Mouse (Mus musculus) left cerebral cortex, postnatal 14 days (tissue): ENCODE results near the gene Galnt6. TPM values are rescaled to one million over a fixed set of nuclear protein-coding genes. Genes with fewer than 3 reads are reported as not detected.

Source experiments
- DNase-seq, 2 experiments: peaks; one replicate each; pipeline ENCODE4 v3.0.0; 2021 to 2022; ENCODE audit warnings: low spot score in 2 of 2, mixed read lengths in 1 of 2
- intact Hi-C: fragments of 180-260 bp; cut with DNase I; formaldehyde crosslinking; loops from one replicate; pipeline ENCODE4 v1.15.1; 2025
- total RNA-seq, 2 experiments: library from RNA; stranded (reverse); gene quantifications; 2 replicates each; pipeline ENCODE4 v1.2.3; 2021

The Galnt6 gene
- total RNA-seq, 2 experiments from 2014 or later = 0.97 to 2.0 TPM

- no peak for DNase-seq
- intact Hi-C loops = no loop called here
These were observed 29.8 kb downstream of the Galnt6 start for GRCm38 (mm10) chr15:100699386-100699785.

DNA sequence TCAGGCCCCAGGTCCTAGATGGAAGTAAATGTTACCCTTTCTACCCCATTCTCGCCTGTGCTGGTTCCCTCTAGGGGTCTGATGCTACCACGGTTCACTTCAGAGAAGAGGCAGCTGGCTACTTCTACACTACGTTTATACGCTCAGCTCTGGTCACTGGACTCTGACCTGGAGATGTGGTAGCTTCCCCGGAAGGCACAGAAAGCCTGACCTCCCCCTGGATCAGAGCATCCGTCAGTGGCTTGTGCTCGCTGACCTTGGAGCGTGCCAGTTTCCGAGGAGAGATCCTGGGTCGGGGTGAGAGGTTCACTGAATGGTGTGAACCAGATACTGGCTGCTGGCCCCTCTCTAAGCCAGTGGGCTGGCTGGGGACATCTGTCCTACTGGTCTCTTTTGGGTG, 31.1 kb downstream of the Galnt6 start:
- intact Hi-C loops = no loop called here
- no peak for DNase-seq

GRCm38 (mm10) chr15:100694406-100694805, 34.8 kb downstream of the Galnt6 start:
- no peak for DNase-seq
- intact Hi-C loops = no loop called here

DNA sequence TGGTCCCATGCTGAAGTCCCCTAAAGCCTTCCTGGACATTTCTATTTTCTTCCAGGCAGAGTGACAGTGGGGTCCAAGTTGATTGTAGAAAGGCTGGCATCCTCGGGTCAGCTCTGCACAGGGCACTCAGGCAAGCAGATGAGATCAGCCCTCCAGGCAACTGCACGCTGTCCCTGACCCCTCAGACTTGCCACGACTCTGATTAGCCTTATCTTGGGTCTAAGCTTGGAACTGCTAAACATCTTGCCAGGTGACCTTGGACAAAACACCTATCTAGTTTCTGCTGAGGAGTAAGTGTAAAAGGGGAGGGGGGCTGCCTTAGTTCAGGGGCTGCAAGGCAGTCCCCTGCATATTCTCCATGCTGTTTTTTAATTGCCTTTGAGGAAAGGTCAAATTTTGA, 37.2 kb downstream of the Galnt6 start:
- intact Hi-C loops = no loop called here
- DNase-seq = no peak

- intact Hi-C loops = loop anchor here (10.0 kb wide), 2 partner anchors 133 to 213 kb away; partner anchors contain the start of gene Tfcp2
These were observed 41.7 kb downstream of the Galnt6 start, which contains the start of gene Cela1 for GRCm38 (mm10) chr15:100687430-100687971. TSS of gene Cela1 (minus strand) at chr15:100687921.

GRCm38 (mm10) chr15:100686989-100687388, 42.2 kb downstream of the Galnt6 start:
- DNase-seq = peak in 1 of 2 experiments; percentile 34
- intact Hi-C loops = loop anchor here (10.0 kb wide), 2 partner anchors 132 to 212 kb away; partner anchors contain the start of gene Tfcp2

More at GRCm38 (mm10) chr15:100687430-100687971, 41.7 kb downstream of the Galnt6 start, which contains the start of gene Cela1:
- DNase-seq = no peak

- no peak for DNase-seq
- intact Hi-C loops = loop anchor here (10.0 kb wide), 2 partner anchors 132 to 212 kb away; partner anchors contain the start of gene Tfcp2
These were observed 42.7 kb downstream of the Galnt6 start for GRCm38 (mm10) chr15:100686434-100686833.

DNA sequence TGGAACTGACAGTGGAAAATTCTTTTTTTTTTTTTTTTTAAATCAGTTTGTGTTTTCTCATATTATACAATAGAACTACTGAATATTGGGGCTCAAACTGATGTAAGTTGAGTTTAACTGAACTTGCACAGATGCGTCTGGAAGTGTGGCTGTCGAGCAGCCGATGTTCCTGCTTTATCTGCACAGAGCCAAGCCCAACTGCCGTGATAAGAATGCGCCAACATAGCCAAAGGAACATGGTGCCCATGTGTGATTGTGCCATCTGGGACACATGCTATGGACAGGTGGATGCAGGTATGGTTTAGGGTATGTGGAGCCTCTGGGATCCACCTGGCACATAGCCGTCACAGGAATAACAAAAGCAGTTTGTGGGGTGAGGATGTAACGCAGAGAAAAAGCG, 43.3 kb downstream of the Galnt6 start:
- intact Hi-C loops = loop anchor here (10.0 kb wide), 2 partner anchors 131 to 211 kb away; partner anchors contain the start of gene Tfcp2
- no peak for DNase-seq

DNA sequence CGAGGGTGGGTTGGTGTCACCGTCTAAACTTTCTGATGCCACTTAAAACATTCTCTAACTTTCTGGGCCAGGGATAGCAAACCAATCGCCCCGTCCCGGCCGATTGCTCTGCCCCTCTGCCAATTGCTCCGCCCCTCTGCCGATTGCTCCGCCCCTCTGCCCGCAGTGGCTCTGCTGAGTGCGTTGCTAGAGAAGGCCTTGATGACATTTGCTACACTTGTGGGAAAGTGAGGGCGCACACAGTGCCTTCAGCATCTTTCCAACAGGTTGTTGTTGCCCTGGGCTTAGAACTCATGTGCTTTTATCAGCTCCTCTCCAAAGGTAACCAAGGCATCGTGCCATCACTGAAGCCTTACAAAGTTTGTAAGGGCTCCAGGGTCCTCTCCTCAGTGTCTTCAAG, 43.9 kb downstream of the Galnt6 start:
- intact Hi-C loops = loop anchor here (10.0 kb wide), 2 partner anchors 130 to 210 kb away; partner anchors contain the start of gene Tfcp2
- DNase-seq = no peak

DNA sequence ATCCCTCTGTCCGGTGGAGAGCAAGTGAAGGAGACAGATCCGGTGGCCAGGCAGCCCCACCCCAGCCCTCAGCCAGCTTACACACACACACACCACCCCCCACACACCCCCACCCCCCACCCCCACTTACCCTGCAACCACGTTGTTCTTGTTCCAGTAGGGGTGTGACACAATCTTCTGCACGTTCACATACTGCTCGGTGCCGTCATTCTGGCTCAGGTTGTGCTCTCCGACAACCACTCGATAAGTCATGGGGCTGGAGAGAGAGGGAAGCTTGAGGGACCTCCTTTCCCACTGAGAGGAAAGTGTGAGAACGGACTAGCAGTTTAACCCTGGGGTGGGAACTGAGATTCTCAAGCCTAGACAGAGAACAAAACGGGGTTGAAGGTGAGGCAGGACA, 44.7 kb downstream of the Galnt6 start:
- no peak for DNase-seq
- intact Hi-C loops = loop anchor here (5.0 to 10.0 kb wide), 3 partner anchors 62 to 210 kb away; partner anchors contain the start of gene Tfcp2

DNA sequence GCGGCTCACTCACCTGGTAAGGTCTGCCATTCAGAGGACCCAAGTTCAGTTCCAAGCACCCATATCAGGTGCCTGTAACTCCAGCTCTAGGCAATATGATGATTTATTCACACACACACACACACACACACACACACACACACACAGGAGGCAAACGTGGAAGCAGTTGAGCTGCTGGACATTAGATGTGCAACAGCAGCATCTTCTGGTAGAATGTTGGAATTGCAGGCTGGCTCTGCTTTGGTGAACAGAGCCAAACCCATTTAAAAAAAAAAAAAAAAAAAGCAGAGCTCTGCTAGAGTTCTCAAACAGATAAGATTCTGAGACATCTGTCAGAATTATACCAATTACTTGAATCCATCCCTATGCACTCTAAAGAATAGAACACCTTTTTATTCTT, 46.1 kb downstream of the Galnt6 start:
- intact Hi-C loops = loop anchor here (5.0 to 10.0 kb wide), 3 partner anchors 61 to 208 kb away; partner anchors contain the start of gene Tfcp2

GRCm38 (mm10) chr15:100681770-100682169, 47.4 kb downstream of the Galnt6 start:
- intact Hi-C loops = loop anchor here (5.0 to 10.0 kb wide), 3 partner anchors 59 to 207 kb away; partner anchors contain the start of gene Tfcp2
- DNase-seq = no peak

More for the DNA sequence above, 46.1 kb downstream of the Galnt6 start:
- peak; percentile 90 to 95 for DNase-seq

GRCm38 (mm10) chr15:100680381-100680780, 48.8 kb downstream of the Galnt6 start:
- intact Hi-C loops = loop anchor here (5.0 to 10.0 kb wide), 3 partner anchors 58 to 206 kb away; partner anchors contain the start of gene Tfcp2
- DNase-seq = no peak

GRCm38 (mm10) chr15:100679005-100679404, 50.2 kb downstream of the Galnt6 start:
- DNase-seq = no peak
- intact Hi-C loops = no loop called here

DNA sequence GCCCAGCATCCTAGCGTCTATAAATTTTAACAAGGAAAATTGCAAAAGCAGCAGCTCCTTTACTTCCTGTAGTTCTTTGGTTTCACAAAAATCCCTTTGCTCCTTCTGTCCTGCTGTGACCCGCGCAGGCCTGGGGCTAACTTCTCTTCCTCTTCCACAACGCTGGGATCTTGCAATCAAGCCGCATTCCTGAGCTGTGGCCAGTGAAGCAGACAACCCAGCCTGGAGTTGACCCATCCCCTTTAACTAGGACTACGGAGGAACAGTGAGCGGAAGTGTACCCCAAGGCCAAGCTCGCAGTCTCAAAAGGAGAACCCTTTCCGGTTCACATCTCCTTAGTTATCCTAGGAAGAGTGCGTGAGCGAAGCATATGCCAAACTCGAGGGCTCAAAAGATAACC, 50.6 kb downstream of the Galnt6 start:
- intact Hi-C loops = no loop called here
- no peak for DNase-seq

- DNase-seq = no peak
- intact Hi-C loops = no loop called here
These were observed 51.5 kb downstream of the Galnt6 start for GRCm38 (mm10) chr15:100677675-100678074.

DNA sequence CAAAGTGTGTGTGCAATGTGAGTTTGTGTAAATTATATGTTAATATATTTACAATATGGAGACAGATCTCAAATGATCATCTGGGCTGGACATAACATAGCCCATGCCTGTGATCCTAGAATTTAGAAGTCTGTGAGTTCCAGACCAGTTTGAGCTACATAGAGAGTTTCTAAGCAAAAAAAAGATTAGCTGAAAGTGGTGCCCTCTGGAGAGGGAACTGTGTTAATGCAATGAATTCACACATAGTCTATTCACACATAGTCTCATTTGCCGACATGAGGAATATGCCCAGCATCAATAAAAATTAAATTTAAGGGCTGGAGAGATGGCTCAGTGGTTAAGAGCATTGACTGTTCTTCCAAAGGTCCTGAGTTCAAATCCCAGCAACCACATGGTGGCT, 52.7 kb downstream of the Galnt6 start:
- no peak for DNase-seq
- intact Hi-C loops = no loop called here

DNA sequence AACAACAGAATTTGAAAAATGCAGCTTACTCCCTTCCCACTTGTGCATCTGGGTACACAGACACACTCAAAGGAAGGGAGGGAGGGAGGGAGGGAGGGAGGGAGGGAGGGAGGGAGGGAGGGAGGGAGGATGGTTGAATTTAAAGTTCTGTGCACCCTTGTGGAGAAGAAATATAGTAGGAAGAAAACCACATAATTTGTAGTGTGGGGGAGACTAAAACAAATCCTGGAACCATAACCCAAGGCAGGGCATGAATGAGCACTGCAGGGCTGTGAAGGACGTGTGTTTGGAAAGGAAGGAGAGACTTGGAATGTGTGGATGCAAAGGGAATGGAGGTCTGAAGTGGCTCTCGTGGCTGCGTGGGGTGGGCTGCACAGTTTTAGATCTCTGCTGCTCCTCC, 53.7 kb downstream of the Galnt6 start:
- DNase-seq = no peak
- intact Hi-C loops = no loop called here

DNA sequence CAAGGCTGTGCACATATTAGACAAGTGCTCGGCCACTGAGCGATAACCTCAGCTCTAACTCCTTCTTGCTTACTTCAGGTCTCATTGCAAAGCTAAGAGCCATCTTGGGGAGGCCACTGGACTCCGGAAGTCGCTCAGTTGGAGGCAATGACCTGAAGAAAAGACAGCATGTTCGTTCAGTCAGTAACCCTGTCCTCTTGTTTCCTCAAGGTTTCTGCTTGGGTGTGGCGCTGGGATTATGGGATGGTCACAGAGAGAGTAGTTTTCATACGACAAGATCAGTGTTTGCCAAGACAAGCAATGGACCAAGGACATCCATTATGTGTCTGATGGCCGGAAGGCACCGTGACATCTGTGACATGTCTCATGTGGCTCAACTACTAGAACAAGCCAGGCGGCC, 54.6 kb downstream of the Galnt6 start:
- DNase-seq = no peak
- intact Hi-C loops = no loop called here

GRCm38 (mm10) chr15:100673585-100674391, 55.4 kb downstream of the Galnt6 start:
- intact Hi-C loops = no loop called here
- peak in 1 of 2 experiments; percentile 22 for DNase-seq
